Mouse (Mus musculus): ENCODE data around the gene Crtap.

DNA sequence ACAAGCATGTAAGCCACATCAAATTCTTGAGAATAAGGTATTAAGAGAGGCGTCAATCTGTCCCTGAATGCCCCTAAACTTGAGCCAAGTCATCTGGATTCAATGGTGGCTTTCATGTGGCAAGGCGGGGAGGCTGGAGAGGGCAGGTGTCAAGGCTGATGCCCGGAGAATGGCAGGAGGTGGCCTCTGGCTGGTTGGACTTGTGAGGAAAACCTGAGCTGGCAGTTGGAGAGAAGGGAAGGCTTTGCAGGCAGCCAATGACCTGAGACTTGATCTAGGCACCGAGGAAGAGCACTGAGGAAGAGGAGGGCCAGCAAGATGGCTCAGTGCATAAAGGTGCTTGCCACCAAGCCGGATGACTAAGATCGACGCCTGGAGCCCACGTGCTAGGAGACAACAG is 2.2 kb downstream of the Crtap start:
- TF ChIP-seq CTCF (IDR thresholded peaks at IDR 0.05; ENCODE audit: low read depth, low read length) = no peak
- no peak for TF ChIP-seq POLR2A (IDR thresholded peaks at IDR 0.05; ENCODE audit: extremely low read depth, insufficient read depth, low read length)
